Mouse (Mus musculus): ENCODE measurements around the gene Pfkfb2.

DNA sequence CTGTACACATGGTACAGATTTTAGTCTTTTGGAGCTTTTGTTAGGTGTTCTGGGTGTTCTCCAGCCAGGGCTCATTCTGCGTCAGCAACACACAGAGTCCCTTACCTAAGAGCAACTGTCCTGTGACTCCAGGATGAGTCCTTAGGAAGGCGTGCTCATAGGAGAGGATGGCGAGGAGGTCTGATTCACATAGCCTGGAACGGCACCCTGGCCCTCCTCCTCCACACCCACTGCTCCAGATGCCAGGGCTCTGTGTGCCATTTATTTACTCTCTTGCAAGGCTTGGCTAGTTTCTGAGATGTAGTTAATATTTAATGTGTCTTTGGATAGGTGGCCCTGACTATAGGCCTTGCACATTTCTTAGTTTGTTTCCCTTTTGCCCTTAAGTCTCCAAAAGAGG is 4.6 kb upstream of the Pfkfb2 start:
- TF ChIP-seq POLR2A (IDR thresholded peaks at IDR 0.05; ENCODE audit: borderline replicate concordance, low read depth, low read length) (no peak), CTCF (IDR thresholded peaks at IDR 0.05; ENCODE audit: low read depth, low read length) (no peak)

All from bone marrow macrophage, adult 2 months (primary cell).